Mouse (Mus musculus): Measurements from ENCODE around the gene Atp6v1f. TPM values are rescaled to one million over a fixed set of nuclear protein-coding genes. Genes with fewer than 3 reads are reported as not detected.

Gene Atp6v1f
- total RNA-seq, 2 experiments from 2014 or later = 101 to 102 TPM

DNA sequence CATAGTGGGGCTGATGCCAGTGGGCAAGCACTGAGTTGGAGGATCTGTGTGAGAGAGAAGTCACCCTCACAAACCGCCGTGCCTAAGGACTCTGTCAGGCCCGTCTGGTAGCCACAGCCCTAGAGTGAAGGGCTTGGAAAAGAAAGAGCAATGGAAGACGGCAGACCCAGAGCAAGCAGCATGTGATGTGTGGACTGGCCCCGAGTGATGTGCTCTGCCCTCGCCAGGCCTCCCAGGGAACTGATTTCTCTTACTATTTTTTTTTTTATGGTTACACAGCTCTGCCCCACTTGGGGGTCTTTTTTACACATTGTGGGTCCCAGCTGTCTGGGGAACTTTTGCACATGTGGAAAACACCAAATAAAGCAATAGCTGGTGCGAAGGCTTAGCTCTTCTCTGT is 6.0 kb upstream of the Atp6v1f start:
- peak; percentile 5 for DNase-seq

DNA sequence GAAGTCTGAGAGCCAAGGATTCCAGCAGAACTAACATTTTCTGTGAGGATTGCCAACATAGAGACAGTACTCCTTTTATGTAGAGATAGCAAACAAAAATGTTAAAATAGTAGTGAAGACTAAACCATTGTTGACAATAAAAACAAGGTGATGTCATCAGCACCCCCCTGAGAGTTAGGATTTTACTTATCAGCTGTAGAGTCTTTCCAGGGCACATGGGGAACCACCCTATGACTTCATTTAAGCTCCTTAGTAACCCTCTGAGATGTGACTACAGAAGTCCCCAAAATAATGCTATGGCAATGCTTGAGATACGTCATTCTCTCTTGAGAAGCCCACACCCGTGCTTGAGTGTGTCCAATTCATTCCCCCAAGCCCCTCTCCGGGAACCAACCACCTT is 4.1 kb upstream of the Atp6v1f start:
- DNase-seq = no peak

DNA sequence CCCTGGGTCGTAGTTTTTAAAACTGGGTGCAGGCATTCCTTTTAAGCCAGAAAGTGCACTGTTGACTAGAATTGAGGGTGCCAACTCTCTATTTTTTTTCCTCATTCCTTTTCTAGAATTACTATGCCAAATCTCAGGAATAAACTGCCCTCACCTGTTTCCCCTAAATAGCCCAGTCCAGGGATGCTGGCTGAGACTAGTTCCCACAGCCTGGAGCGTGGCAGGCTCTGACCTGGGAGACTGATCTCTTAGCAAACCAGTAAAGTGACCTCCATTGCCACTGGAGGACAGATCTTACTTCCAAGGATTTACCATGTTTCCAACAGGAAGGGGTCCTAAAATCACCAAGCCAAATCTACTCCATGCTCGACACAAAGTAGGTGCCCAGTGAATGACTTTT is 1.3 kb downstream of the Atp6v1f start:
- no peak for DNase-seq

DNA sequence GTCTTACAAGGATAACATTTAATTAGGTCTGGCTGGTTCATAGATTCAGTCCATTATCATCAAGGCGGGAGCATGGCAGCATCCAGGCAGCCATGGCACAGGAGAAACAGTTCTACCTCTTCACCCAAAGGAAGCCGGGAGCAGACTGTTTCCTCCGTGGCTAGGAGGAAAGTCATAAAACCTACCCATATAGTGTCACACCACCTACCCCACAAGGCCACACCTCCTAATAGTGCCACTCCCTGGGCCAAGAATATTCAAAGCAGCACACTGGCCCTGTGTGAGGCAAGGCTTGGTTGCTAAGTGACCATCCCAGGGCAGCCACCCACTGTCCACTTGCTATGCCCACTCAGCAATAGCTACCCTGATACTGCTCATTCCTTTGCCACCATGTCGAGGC is 3.6 kb downstream of the Atp6v1f start, which contains the start of gene Atp6v1fnb:
Gene Atp6v1fnb (plus strand): TSS at position 301 of the 400 bp plus-strand sequence.
- no peak for DNase-seq

DNA sequence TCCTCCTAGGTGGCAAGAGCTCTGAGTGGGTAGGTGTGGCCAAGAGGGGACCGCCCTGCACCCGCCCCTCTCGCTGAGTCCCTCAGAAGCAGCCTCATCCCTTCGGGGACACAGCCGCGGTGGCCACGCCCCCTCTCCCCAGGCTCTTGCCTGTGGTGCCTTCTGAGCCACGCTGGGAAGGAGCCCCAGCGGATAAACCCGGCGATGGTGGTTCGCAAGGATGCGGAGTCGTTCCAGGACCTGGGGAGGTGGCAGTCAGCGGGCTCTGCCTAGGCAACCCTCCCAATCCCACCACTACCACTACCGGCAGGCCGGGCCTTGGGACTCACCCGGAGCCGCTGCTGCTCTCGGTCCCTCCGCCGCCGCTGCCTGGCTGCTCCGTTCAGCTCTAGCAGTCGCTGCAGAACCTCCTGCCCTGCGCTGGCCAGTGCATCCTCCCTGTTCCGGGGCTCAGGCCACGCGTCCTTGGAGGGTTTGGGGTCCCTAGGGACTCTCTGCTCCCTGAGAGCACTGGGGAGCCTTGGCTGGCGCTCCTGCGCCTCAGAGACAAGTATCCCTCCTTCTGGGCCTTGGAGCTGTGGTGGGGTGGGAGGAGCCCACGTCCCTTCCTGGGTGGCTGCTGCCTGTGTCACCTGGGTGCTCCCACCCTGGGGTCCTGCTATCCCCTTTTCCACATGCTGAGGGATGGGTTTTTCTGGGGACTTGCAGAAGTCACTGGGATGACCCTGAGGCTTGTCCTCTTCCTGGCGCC is 6.6 kb downstream of the Atp6v1f start:
- DNase-seq = peak; percentile 67

DNA sequence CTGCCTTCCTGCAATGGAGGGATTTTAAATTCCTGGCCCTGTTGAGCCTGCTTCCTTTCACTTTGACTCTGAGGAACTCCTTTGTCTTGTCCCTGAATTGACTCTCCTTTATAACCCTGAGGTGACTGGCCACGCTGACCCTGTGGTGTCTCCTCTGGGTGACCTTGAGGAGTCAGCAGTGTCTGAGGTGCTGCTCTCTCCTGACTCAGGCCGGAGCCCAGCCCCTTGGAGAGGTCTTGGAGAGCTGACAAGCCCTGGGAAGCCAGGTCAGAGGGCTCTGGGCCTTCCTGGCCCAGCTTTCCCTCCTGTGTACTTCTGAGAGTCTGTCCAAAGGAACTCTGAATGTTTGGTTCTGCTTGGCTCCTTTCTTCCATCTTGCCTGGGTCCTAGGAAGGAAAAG is 7.2 kb downstream of the Atp6v1f start:
- DNase-seq = no peak

DNA sequence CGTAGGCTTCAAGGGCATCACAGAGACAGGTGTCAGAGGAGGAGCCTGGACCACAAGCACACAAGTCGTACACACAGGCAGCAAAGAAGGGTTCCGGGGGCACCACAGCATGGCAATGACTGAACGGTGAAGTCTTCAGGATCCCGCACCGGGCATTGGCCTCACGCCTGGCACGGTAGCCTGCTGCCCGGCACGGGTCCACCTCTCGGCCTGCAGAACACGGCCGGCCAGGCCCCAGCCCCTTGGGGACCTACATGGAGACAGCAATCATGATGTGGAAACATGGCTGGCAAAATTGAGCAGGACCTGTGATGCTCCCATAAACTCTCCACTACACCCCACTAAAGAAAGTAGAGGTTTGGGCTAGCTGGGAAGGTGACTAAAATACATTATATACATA is 15.2 kb downstream of the Atp6v1f start:
- DNase-seq = no peak

DNA sequence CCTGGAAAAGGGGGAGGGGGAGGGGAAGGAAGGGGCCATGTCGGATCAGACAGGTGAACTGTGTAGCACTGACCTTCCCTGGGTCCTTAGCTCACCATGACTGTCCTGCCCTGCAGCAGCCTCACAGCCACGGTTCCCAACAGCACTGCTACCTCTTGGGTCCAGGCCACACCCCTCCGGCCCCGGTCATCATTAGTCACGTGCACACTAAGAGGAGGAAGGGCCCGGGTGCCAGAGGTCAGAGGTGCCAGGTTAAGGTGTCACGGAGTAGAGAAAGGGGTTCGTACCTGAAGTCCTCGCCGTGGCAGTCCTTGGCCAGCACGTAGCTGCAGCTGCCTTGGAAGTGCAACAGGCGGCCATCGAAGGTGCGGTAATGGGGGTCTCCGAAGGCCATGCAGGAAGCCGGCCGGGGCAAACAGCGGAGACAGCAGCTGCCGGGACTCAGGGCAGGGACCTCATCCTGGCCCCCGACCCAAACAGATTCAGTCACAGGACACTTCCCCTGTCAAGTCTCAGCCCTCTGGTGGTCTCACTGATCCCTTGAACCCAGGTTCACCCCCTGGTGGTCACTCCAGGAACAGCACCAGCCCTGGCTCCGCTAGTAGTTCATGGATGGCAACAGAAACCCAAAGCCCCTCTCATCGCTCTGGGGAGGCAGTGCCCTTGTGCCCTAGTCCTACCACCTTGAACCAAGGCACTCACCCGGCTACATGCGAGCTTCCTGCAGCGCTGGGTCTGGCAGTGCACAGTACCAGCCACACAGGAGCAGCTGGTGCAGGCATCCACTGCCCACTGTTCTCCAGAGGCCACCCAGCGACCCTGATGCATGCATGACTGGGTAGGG is 17.4 kb downstream of the Atp6v1f start:
- DNase-seq = peak; percentile 84

DNA sequence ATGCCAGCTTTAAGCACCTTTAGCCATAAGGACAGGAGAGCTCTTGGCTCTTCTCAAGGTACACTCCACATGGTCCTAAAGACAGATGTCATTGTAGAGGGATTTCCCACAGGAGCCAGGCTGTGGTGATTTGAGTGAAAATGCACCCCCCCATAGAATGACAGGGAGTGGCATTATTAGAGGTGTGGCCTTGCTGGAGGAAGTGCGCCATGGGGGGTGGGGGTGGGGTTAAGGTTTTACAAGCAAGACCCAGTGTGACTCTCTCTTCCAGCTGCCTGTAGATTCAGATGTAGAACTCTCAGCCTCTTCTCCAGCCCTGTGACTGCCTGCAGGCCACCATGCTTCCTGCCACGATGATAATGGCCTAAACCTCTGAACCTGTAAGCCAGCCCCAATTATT is 18.4 kb downstream of the Atp6v1f start:
- no peak for DNase-seq

DNA sequence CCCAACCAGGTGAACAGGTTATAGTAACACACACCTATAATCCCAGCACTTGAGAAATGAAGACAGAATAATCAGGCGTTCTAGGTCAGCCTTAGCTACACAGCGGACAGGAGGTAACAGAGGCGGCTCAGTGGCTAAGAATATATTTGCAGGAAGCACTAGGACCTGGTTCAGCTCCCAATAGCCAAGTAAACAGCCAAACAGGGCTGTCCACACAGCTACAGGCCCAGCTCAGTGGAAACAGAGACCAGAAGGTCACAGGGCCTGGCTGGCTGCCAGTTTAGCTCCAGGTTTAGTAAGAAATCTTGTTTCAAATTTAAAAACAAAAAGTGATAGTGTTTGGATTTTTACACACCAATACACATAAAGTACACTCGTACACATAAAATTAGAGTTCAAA is 26.6 kb downstream of the Atp6v1f start:
- peak; percentile 48 for DNase-seq

DNA sequence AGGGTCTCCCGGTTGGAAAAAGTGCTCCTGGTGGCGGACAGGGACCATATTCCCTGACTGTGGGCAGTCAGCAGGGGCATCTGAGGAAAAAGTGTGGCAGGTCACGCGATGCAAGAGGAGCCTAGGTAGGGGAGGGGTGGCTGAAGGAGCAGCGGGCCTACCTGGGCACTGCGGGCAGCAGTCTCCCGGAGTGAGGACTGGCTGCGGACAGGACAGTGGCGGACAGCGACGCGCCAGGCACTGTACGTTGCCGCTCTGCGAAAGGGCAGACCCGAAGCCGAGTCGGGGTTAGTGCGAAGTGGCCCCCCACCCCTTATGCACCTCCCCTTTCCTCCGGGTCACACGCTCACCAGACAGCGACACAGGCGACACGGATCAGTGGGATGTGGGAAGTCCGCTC is 28.8 kb downstream of the Atp6v1f start:
- no peak for DNase-seq

DNA sequence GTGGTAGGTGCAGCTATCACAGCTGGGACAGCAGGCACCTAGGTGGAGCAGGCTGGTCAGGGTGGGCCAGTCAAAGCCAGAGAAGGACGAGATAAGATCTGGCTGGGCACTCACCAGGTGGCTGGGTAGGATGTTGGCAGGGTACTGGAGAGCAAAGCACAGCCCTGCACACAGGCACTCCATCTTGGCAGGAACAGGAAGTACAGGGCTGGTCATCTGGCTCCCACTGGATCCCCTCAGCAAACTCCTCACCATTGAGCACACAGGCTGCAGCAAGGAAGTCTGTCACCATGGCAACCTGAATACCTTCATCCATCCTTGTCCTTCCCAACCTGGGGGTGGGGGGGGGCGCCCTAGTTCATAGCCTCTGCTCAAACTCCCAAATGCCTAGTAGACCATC is 30.3 kb downstream of the Atp6v1f start:
- no peak for DNase-seq

DNA sequence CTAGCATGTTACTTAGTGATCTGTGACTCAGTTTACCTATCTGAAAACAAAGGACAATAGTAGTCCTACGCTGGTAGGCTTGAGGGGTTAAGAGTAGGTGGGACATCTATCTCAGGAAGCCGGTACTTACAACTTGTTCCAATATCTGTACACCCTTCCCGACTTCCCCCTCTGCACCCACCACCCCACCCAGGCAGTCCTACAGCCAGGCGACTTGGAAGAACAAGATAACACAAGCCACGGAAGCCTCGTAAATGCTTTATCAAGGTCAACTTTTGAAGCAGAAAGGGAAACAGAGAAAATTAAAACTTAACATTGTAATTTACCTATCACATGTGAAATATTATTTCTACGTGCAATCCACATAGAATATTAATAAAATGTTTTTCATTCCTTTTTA is 32.7 kb downstream of the Atp6v1f start:
- no peak for DNase-seq

DNA sequence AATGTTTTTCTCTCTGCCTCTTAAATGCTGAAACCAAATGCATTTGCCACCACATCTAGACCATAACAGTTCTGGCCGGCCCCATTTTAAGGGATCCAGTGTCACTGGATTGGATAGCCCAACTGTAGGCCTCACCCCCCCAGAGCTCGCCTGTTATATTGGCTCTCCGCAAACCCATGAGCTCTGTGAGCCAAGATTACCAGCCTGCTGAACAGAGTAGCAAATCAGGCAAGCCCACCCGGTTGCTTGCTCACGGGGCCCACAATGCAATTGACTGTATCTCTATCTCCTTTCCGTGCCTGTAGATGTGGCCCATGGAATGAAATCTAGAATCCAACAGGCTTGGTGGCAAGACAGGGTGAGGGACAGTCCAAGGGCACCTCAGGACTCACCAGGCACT is 33.3 kb downstream of the Atp6v1f start:
- no peak for DNase-seq

DNA sequence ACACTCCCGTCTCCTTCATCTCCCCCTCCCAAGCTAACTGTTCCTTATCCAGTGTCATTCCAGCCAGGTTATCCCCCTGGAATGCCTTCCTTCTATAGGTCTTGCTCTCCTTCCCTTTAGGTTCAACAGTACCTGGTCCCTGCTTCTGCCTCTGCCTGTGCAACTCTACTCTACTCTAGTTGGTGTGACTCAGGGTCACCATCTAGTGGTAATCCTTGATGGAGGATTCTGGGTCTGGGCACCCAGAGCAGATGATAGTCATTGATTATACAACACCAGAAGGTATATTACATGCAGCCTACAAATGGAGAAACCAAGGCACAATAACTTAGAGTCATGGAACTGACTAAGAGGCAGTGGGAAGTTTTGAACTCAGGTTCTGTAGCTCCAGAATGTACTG is 34.1 kb downstream of the Atp6v1f start:
- no peak for DNase-seq

DNA sequence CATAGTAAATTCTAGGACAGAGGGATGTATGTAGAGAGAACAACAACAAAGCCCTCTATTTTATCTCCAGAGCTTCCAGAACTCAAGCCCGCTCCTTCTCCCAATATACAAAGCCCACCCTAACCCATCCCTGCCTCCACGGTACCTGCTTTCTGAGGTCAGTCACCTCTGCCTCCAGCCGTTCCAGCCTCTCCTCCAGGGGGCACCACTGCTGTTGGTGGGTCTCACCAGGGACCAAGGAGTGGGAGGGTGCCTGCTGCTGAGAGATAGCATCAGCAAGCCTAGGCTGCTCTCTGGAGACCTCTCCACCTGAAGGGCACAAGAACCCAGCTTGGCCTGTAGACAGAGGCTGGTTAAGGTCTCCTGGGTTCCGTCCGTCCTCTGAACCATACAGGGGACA is 38.0 kb downstream of the Atp6v1f start:
- no peak for DNase-seq

DNA sequence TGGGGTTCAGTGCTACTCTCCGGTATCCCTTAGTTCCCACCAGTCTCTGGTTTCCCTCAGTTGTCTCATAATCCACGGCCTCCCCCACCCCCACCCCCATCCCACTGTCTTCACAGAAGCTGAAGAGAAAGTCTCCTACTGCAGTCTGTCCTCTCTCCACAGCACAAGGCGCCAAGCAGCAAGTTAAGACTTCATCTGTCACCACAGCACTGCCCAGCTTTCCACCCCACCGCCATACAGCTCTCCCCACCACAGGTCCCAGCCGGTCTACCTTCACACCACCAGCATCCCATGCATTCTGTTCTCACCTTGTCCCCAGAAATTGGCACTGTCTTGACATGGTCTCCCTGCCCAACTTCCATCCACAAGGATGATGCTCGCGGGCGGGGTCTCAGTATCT is 39.3 kb downstream of the Atp6v1f start:
- no peak for DNase-seq

DNA sequence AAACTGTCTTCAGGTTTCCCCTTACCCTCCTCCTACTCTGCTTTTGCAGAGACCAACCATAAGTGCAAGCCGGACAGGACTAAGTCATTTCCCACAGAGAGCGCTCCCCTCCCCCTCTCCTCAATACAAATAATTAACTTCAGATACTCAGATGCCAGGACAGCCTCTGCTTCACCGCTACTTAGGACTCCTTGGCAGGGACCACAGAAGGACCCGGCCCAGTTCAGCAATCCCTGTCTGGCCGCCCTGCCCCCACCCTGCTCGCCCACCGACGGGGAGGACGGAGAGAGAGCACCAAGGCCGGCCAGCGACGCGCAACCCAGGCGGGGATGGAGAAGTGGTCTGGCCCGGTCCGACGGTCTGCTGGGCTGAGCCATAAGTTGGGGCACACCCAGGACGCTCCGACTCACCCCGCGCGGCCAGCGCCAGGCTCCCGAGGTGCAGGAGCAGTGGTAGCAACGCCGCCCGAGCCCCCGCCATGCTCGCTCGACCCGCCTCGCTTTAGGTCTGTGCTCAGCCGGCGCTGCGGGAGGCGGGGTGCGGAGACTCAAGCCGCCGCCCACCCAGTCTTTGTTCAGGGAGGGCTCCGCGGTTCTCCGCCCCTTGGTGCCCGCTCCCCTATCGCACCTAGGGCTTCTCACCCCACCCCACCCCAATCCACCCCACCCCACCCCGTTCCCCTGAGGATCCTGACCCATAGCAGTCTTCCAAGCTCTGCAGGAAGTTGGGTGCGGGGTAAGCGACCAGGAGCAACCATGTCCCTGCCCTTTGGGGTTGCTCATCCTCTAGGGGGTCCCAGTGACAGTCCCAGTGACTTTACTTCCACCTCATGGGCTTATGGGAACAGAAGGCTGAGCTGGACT is 40.2 kb downstream of the Atp6v1f start, which contains the start of gene Kcp:
Gene Kcp (minus strand): TSS at position 506 of the 863 bp plus-strand sequence.
- DNase-seq = peak; percentile 53

DNA sequence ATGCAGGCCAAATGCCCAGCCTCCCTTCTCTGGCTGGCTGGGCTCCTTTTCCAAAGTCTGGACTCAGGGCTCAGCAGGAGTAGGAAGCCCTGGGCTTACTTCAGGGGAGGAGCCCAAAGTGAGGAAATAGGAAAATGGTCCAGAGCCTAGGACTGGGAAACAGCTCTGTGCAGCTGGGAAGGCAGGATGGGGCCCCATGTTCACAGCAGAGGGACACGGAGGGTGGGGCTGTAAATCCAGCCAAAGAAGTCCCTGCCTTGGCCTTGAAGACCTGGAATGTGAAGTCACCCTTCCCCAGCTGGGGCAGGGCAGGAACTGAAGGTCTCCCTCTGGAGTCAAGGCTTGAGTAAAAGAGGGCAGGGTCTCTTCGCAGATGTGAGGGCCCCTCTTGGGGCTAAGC is 41.6 kb downstream of the Atp6v1f start:
- no peak for DNase-seq

DNA sequence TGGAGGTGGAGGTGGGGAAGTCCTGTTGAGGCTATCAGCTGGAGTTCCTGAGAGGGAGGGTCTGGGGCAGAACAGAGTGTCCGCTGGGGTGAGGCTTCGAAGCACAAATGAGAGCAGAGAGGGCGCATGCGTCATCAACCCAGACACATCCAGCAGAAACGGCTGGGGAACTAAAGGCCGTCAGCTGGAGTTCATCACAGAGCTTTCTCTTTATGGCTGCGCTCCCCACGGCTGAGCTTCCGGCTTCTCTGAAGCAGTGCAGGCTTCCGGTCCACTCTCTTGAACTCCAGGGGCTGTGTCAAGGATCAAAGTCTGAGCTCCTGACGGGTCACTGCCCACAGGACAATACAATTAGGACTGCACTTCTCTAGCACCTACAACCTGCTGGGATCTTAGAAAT is 45.8 kb downstream of the Atp6v1f start:
- peak; percentile 46 for DNase-seq

DNA sequence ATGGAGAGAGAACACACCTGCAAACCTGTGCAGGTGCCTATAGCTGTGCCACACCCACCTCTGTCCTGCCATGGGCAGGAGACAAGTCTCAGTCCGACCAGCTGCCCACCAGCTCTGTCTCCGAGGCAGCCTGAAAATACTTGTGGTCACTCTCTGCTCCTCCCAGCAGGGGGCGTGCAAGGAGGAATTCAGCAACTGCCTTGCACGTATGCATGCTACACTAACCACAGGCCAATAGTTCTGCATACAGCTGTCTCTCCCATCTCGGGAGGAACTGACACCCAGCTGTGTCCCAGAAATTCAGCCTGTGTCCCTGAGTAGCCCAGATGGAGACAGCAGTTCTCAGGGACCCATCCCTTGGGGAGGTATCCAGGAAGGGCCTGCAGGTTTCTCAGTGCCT is 49.6 kb downstream of the Atp6v1f start:
- DNase-seq = peak; percentile 79
